Mouse (Mus musculus) CH12.LX (cell line): ENCODE results near the gene Smim14. TPM values are rescaled to one million over a fixed set of nuclear protein-coding genes. Genes with fewer than 3 reads are reported as not detected.
"Not testable (repeated sequence)": the region's sequence is repeated elsewhere in the genome, so short reads cannot be mapped to it uniquely, and the experiment has no call there.

Experiments used
- DNase-seq: peaks from one replicate; pipeline ENCODE4 v3.0.0-alpha.2; 2013; ENCODE audit errors: extremely low read depth
- H3K27ac ChIP-seq: 2 replicates; pipeline ENCODE4 v1.5.1; 2012; ENCODE audit warnings: low read depth, mild to moderate bottlenecking, control low read depth, moderate library complexity; ENCODE audit not compliant: insufficient read depth
- H3K27me3 ChIP-seq: replicated peaks from 2 replicates; pipeline ENCODE3; 2012; ENCODE audit warnings: inconsistent platforms
- H3K36me3 ChIP-seq, 2 experiments: replicated peaks in 1 of 2; 2 replicates each; pipeline versions ENCODE3 to v1.6.1; 2012; ENCODE audit warnings: inconsistent platforms in 1 of 2, low read length in 1 of 2, mild to moderate bottlenecking in 1 of 2, mixed read lengths in 1 of 2, moderate library complexity in 1 of 2; ENCODE audit not compliant: control insufficient read depth in 1 of 2, insufficient read depth in 1 of 2
- H3K4me1 ChIP-seq, 2 experiments: 2 replicates each; pipeline ENCODE4 v1.6.1; 2012; ENCODE audit warnings: inconsistent platforms in 1 of 2, moderate library complexity in 1 of 2; ENCODE audit not compliant: insufficient read depth in 2 of 2, control insufficient read depth in 1 of 2
- H3K4me2 ChIP-seq: 2 replicates; pipeline ENCODE4 v1.6.1; 2012; ENCODE audit warnings: low read depth, mild to moderate bottlenecking, control low read depth; ENCODE audit not compliant: poor library complexity, insufficient read depth, severe bottlenecking
- H3K4me3 ChIP-seq, 3 experiments: fragments of 150-350 bp in 1 of 3; sonication (generic) in 1 of 3; replicated peaks in 1 of 3; 2 replicates each; pipeline versions ENCODE3 to v1.5.1; 2011 to 2012; ENCODE audit warnings: low read depth in 2 of 3, low read length in 2 of 3, mild to moderate bottlenecking in 2 of 3, moderate library complexity in 2 of 3, control low read depth in 1 of 3, improper control_type of control experiment in 1 of 3, inconsistent platforms in 1 of 3, mixed read lengths in 1 of 3; ENCODE audit not compliant: poor library complexity in 1 of 3
- H3K79me2 ChIP-seq: replicated peaks from 2 replicates; pipeline ENCODE4 v1.6.1; 2012; ENCODE audit warnings: mild to moderate bottlenecking, moderate library complexity; ENCODE audit not compliant: control insufficient read depth, poor library complexity, insufficient read depth, severe bottlenecking; ENCODE audit errors: extremely low read depth
- H3K9ac ChIP-seq: 2 replicates; pipeline ENCODE4 v1.6.1; 2012; ENCODE audit warnings: low read depth, mild to moderate bottlenecking, control low read depth, moderate library complexity; ENCODE audit not compliant: insufficient read depth
- H3K9me3 ChIP-seq: replicated peaks from 2 replicates; pipeline ENCODE3; 2012; ENCODE audit warnings: low read length, inconsistent platforms, mixed read lengths
- BHLHE40 ChIP-seq: IDR thresholded peaks from 2 replicates; pipeline ENCODE4 v1.6.1; 2011; ENCODE audit warnings: mild to moderate bottlenecking, low read depth, low read length, improper control_type of control experiment
- CHD1 ChIP-seq: IDR thresholded peaks from 2 replicates; pipeline ENCODE4 v1.6.1; 2012; ENCODE audit warnings: low read depth, low read length, improper control_type of control experiment, inconsistent platforms
- CTCF ChIP-seq, 2 experiments: IDR thresholded peaks in 1 of 2; conservative IDR thresholded peaks in 1 of 2; 2 replicates each; pipeline ENCODE4 v1.5.1; 2011 to 2012; ENCODE audit warnings: low read depth in 2 of 2, low read length in 2 of 2, improper control_type of control experiment in 1 of 2, inconsistent platforms in 1 of 2, mild to moderate bottlenecking in 1 of 2, moderate library complexity in 1 of 2
- ELF1 ChIP-seq: IDR thresholded peaks from 2 replicates; pipeline ENCODE4 v1.6.1; 2014; ENCODE audit warnings: low read depth, mild to moderate bottlenecking, inconsistent platforms, low read length, improper control_type of control experiment
- ETS1 ChIP-seq: conservative IDR thresholded peaks from 2 replicates; pipeline ENCODE4 v1.6.1; 2012; ENCODE audit warnings: low read depth, mild to moderate bottlenecking, inconsistent platforms, low read length, improper control_type of control experiment, moderate library complexity
- JUN ChIP-seq: IDR thresholded peaks from 2 replicates; pipeline ENCODE4 v1.6.1; 2011; ENCODE audit warnings: low read depth, mild to moderate bottlenecking, low read length, improper control_type of control experiment, moderate library complexity; ENCODE audit not compliant: insufficient read depth
- JUND ChIP-seq: conservative IDR thresholded peaks from 2 replicates; pipeline ENCODE4 v1.6.1; 2011; ENCODE audit warnings: low read depth, low read length, improper control_type of control experiment
- MAZ ChIP-seq: IDR thresholded peaks from 2 replicates; pipeline ENCODE4 v1.6.1; 2012; ENCODE audit warnings: low read depth, mild to moderate bottlenecking, inconsistent platforms, low read length, improper control_type of control experiment, moderate library complexity
- MEF2A ChIP-seq: IDR thresholded peaks from 2 replicates; pipeline ENCODE4 v1.6.1; 2014; ENCODE audit warnings: low read depth, mild to moderate bottlenecking, inconsistent platforms, low read length, improper control_type of control experiment, borderline replicate concordance
- NRF1 ChIP-seq: IDR thresholded peaks from 2 replicates; pipeline ENCODE4 v1.6.1; 2014; ENCODE audit warnings: low read depth, mild to moderate bottlenecking, inconsistent platforms, low read length, improper control_type of control experiment, moderate library complexity
- POLR2A ChIP-seq: IDR thresholded peaks from 2 replicates; pipeline ENCODE4 v1.6.1; 2011; ENCODE audit warnings: low read depth, mild to moderate bottlenecking, improper control_type of control experiment, low read length
- RAD21 ChIP-seq: IDR thresholded peaks from 2 replicates; pipeline ENCODE4 v1.6.1; 2011; ENCODE audit warnings: low read depth, mild to moderate bottlenecking, low read length, improper control_type of control experiment, moderate library complexity
- SIN3A ChIP-seq: IDR thresholded peaks from 2 replicates; pipeline ENCODE4 v1.6.1; 2012; ENCODE audit warnings: low read length, improper control_type of control experiment, inconsistent platforms
- SMC3 ChIP-seq: IDR thresholded peaks from 2 replicates; pipeline ENCODE4 v1.6.1; 2011; ENCODE audit warnings: low read depth, low read length, improper control_type of control experiment
- TBP ChIP-seq: conservative IDR thresholded peaks from 2 replicates; pipeline ENCODE4 v1.6.1; 2011; ENCODE audit warnings: low read depth, low read length, improper control_type of control experiment
- UBTF ChIP-seq: IDR thresholded peaks from 2 replicates; pipeline ENCODE4 v1.6.1; 2012; ENCODE audit warnings: low read depth, mild to moderate bottlenecking, inconsistent platforms, low read length, improper control_type of control experiment, moderate library complexity
- ZC3H11A ChIP-seq: IDR thresholded peaks from 2 replicates; pipeline ENCODE4 v1.6.1; 2012; ENCODE audit warnings: low read depth, mild to moderate bottlenecking, inconsistent platforms, low read length, improper control_type of control experiment
- ZMIZ1 ChIP-seq: IDR thresholded peaks from 2 replicates; pipeline ENCODE4 v1.6.1; 2012; ENCODE audit warnings: low read depth, mild to moderate bottlenecking, inconsistent platforms, low read length, improper control_type of control experiment
- dilution Hi-C: fragments of 300-500 bp; cut with MboI; formaldehyde crosslinking; loops from 2 replicates; pipeline ENCODE4 v1.14.3; 2020; ENCODE audit warnings: low sequenced_read_pairs; ENCODE audit not compliant: extremely low pct_unique_long_range_greater_than_20kb, extremely low pct_ligation_motif_present
- in situ Hi-C: fragments of 300-500 bp; cut with MboI; formaldehyde crosslinking; loops from 3 replicates; pipeline ENCODE4 v1.14.3; 2019; ENCODE audit warnings: low sequenced_read_pairs, low pct_ligation_motif_present, low pct_unique_long_range_greater_than_20kb, mixed read lengths
- polyA plus RNA-seq: library from polyadenylated mRNA; unstranded; fragments of >175 nt; gene quantifications from 2 replicates; pipeline ENCODE4 v1.2.1, GENCODE M21; 2012; ENCODE audit warnings: low read depth; ENCODE audit not compliant: insufficient read length
- total RNA-seq, 2 experiments: library from RNA; depleted of rRNA; stranded (reverse); fragments of 300-350 nt in 1 of 2; fragments of >200 nt in 1 of 2; gene quantifications; 2 replicates each; pipeline ENCODE4 v1.2.3; 2012 to 2014

The Smim14 gene
- total and polyA plus RNA-seq, 3 experiments = 11.4 to 50.2 (median 19.7) TPM

GRCm38 (mm10) chr5:65536068-65536465 lies 917 bp downstream of the Smim14 start:
- Histone ChIP-seq H3K4me3 (peak overlapping the region; percentile 87 to 95 (median 95)), H3K4me1 (peaks cover 2 to 29% of the 10 kb centered on the region in 2 experiments; a peak in 3 of 4 replicates), H3K4me2 (peak overlapping the region; percentile 86), H3K79me2 (peaks cover 31% of the 10 kb centered on the region), H3K9ac (peak overlapping the region; percentile 69), H3K27ac (peak overlapping the region; percentile 96; the same call in 1 of the 2 replicates)
- dilution Hi-C loops, H3K27me3 ChIP-seq, H3K36me3 ChIP-seq, H3K9me3 ChIP-seq, DNase-seq, in situ Hi-C loops: not testable (repeated sequence)
- peak; percentile 89 for TF ChIP-seq TBP

- Histone ChIP-seq H3K4me2 (no peak overlapping the region; the same call in 1 of the 2 replicates), H3K36me3 (no peaks in the 10 kb centered on the region), H3K27ac (no peak overlapping the region), H3K9me3 (peaks cover 2% of the 10 kb centered on the region), H3K79me2 (peaks cover 28% of the 10 kb centered on the region), H3K4me1 (peaks cover 2 to 34% of the 10 kb centered on the region in 2 experiments; a peak in 3 of 4 replicates), H3K27me3 (no peaks in the 10 kb centered on the region), H3K9ac (no peak overlapping the region), H3K4me3 (peak overlapping the region in 1 of 3 experiments; percentile 31)
- in situ Hi-C loops = no loop called here
- 0 out of 2 replicates have a peak, but pooled peaks have one; percentile 12 for TF ChIP-seq JUND
- peak; percentile 98 for TF ChIP-seq TBP
- no peak for TF ChIP-seq BHLHE40
- TF ChIP-seq ELF1 = 0 out of 2 replicates have a peak, but pooled peaks have one; percentile 22
- TF ChIP-seq RAD21 = peak; percentile 54
- peak; percentile 46 for TF ChIP-seq SMC3
- TF ChIP-seq ZMIZ1 = no peak
- no peak for TF ChIP-seq UBTF
- peak; percentile 40 to 73; a peak in 3 of 4 replicates for TF ChIP-seq CTCF (conservative IDR thresholded peaks at IDR 0.05 in 1 of 2, IDR thresholded peaks at IDR 0.05 in 1 of 2; ENCODE audit: low read depth in 2 of 2, low read length in 2 of 2)
- TF ChIP-seq JUN = no peak
- dilution Hi-C loops = no loop called here
- peak; percentile 75 for DNase-seq
Observed at GRCm38 (mm10) chr5:65535457-65536067, 1.4 kb downstream of the Smim14 start.

- H3K79me2 ChIP-seq = peaks cover 17% of the 10 kb centered on the region
- in situ Hi-C loops = no loop called here
Observed at GRCm38 (mm10) chr5:65534496-65534895, 2.5 kb downstream of the Smim14 start.

More at GRCm38 (mm10) chr5:65534496-65534895, 2.5 kb downstream of the Smim14 start:
- no peak overlapping the region for H3K27ac ChIP-seq
- no peak overlapping the region for H3K9ac ChIP-seq
- H3K9me3 ChIP-seq = peaks cover 2% of the 10 kb centered on the region
- H3K4me3 ChIP-seq = no peak overlapping the region
- no peaks in the 10 kb centered on the region for H3K27me3 ChIP-seq
- no peak for DNase-seq
- dilution Hi-C loops = no loop called here
- peaks cover 0 to 40% of the 10 kb centered on the region in 2 experiments; a peak in 3 of 4 replicates for H3K4me1 ChIP-seq
- H3K36me3 ChIP-seq = no peaks in the 10 kb centered on the region
- H3K4me2 ChIP-seq = no peak overlapping the region
- TF ChIP-seq SIN3A (no peak), ETS1 (no peak), BHLHE40 (no peak), MEF2A (no peak), ZC3H11A (no peak), JUN (no peak), NRF1 (no peak), CHD1 (no peak), MAZ (no peak), JUND (no peak), POLR2A (no peak)
- TF ChIP-seq, all 38 proteins: peak for 0
